In the genomic region with DNA sequence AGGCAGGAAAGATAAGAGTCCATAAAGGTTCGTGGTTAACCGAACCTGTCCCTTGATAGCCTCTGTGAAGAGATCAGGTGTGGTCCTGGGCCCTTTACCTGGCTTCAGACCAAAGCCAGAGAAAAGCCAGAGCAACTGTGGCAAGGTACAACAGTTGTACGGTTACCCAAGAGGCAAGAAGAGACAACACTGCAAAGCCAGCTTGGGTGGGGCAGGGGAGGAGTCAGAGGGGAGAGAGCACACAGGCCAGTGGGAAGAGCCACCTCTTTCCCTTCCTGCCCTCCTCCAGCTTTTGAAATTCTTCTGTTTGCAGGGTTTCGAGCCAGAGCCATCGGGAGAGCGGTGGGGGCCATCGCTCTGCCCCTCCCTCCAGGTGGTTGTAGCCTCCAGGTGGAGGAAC, we compare ENCODE assay signal across 21 mouse cellular contexts.
DNase-seq lines count a peak whose midpoint lies in the region; ATAC-seq and TF ChIP-seq lines count a peak whose summit lies in the region.
"Had no signal": no experiment of that assay in that cellular context is flagged by ENCODE, and none has a peak within 500 bp of the region (broad histone marks: within the 10 kb centered on the region; RNA-seq: fewer than 3 reads in every experiment).

No protein-coding gene starts in this region.

- WGBS in forebrain, embryonic 10.5 days, result 65% methylated on average over 7 of the region's 7 CpGs
- 61% methylated on average over 7 of the region's 7 CpGs for WGBS in forebrain, embryonic 14.5 days
- 48% methylated on average over 7 of the region's 7 CpGs for WGBS in intestine, embryonic 15.5 days
- 25% methylated on average over 7 of the region's 7 CpGs for WGBS in intestine, postnatal 0 days
- 57% methylated on average over 7 of the region's 7 CpGs for WGBS in midbrain, embryonic 15.5 days
- WGBS in midbrain, embryonic 14.5 days, result 66% methylated on average over 7 of the region's 7 CpGs
- WGBS in liver, postnatal 0 days (ENCODE audit: insufficient replicate concordance), result 48% methylated on average over 7 of the region's 7 CpGs

- no peaks in the 10 kb centered on the region for H3K9me3 ChIP-seq in forebrain, embryonic 10.5 days
- no peaks in the 10 kb centered on the region for H3K9me3 ChIP-seq in forebrain, embryonic 14.5 days (replicated peaks; ENCODE audit: control insufficient read depth, low read length)
- H3K9me3 ChIP-seq in intestine, embryonic 15.5 days, result no peaks in the 10 kb centered on the region
- H3K9me3 ChIP-seq in intestine, postnatal 0 days (ENCODE audit: control insufficient read depth), result no peaks in the 10 kb centered on the region
- no peaks in the 10 kb centered on the region for H3K9me3 ChIP-seq in midbrain, embryonic 15.5 days
- H3K9me3 ChIP-seq in midbrain, embryonic 14.5 days (ENCODE audit: control insufficient read depth, low read length), result no peaks in the 10 kb centered on the region
- no peaks in the 10 kb centered on the region for H3K9me3 ChIP-seq in liver, postnatal 0 days (ENCODE audit: low read length)
- H3K9me3 ChIP-seq: limb, embryonic 15.5 days had no signal

- TF ChIP-seq CTCF in intestine, postnatal 0 days (IDR thresholded peaks at IDR 0.05; ENCODE audit: low read depth), result no peak
- no peak for TF ChIP-seq CTCF in liver, postnatal 0 days (IDR thresholded peaks at IDR 0.05; ENCODE audit: low read depth)

- peaks cover 23% of the 10 kb centered on the region for H3K27me3 ChIP-seq in forebrain, embryonic 10.5 days (ENCODE audit: poor library complexity, severe bottlenecking)
- no peaks in the 10 kb centered on the region for H3K27me3 ChIP-seq in forebrain, embryonic 14.5 days (replicated peaks; ENCODE audit: control insufficient read depth, insufficient read depth, low read length)
- H3K27me3 ChIP-seq in intestine, embryonic 15.5 days (replicated peaks), result no peaks in the 10 kb centered on the region
- H3K27me3 ChIP-seq in intestine, postnatal 0 days (replicated peaks; ENCODE audit: control insufficient read depth, insufficient read depth, low read length), result no peaks in the 10 kb centered on the region
- H3K27me3 ChIP-seq in midbrain, embryonic 15.5 days (replicated peaks), result no peaks in the 10 kb centered on the region
- H3K27me3 ChIP-seq in midbrain, embryonic 14.5 days (ENCODE audit: control insufficient read depth, insufficient read depth, low read length), result no peaks in the 10 kb centered on the region
- no peaks in the 10 kb centered on the region for H3K27me3 ChIP-seq in liver, postnatal 0 days (ENCODE audit: insufficient read depth, low read length)
- H3K27me3 ChIP-seq: limb, embryonic 15.5 days had no signal

- H3K4me1 ChIP-seq in forebrain, embryonic 10.5 days, result peaks cover 41% of the 10 kb centered on the region
- H3K4me1 ChIP-seq in forebrain, embryonic 14.5 days (ENCODE audit: control insufficient read depth, insufficient read depth, low read length), result no peaks in the 10 kb centered on the region
- peaks cover 19% of the 10 kb centered on the region for H3K4me1 ChIP-seq in intestine, embryonic 15.5 days (replicated peaks)
- H3K4me1 ChIP-seq in intestine, postnatal 0 days (replicated peaks; ENCODE audit: control insufficient read depth, insufficient read depth, low read length), result no peaks in the 10 kb centered on the region
- H3K4me1 ChIP-seq in midbrain, embryonic 15.5 days, result peaks cover 13% of the 10 kb centered on the region
- 0 out of 2 replicates have a peak, but pooled peaks cover 3% of the 10 kb centered on the region for H3K4me1 ChIP-seq in midbrain, embryonic 14.5 days (ENCODE audit: control insufficient read depth, insufficient read depth, low read length)
- no peaks in the 10 kb centered on the region for H3K4me1 ChIP-seq in liver, postnatal 0 days (ENCODE audit: insufficient read depth)

- H3K9ac ChIP-seq in forebrain, embryonic 14.5 days (ENCODE audit: low read length), result no peak overlapping the region
- no peak overlapping the region for H3K9ac ChIP-seq in intestine, embryonic 15.5 days
- no peak overlapping the region for H3K9ac ChIP-seq in intestine, postnatal 0 days (ENCODE audit: low read depth, low read length)
- H3K9ac ChIP-seq in midbrain, embryonic 15.5 days, result no peak overlapping the region
- no peak overlapping the region for H3K9ac ChIP-seq in midbrain, embryonic 14.5 days (replicated peaks; ENCODE audit: low read length)
- H3K9ac ChIP-seq in liver, postnatal 0 days (replicated peaks), result no peak overlapping the region
- H3K9ac ChIP-seq: limb, embryonic 15.5 days had no signal

- ATAC-seq in forebrain, embryonic 14.5 days, result no peak
- peak; percentile 49 for ATAC-seq in intestine, embryonic 15.5 days
- no peak for ATAC-seq in intestine, postnatal 0 days
- no peak for ATAC-seq in midbrain, embryonic 15.5 days (replicated peaks)
- no peak for ATAC-seq in midbrain, embryonic 14.5 days (ENCODE audit: low FRiP score, low TSS enrichment)
- ATAC-seq in liver, postnatal 0 days, result peak; percentile 93
- ATAC-seq: forebrain, embryonic 16.5 days had no signal

- no peak for TF ChIP-seq EP300 in liver, postnatal 0 days (IDR thresholded peaks at IDR 0.05; ENCODE audit: low read depth)

- no peak for DNase-seq in forebrain, embryonic 10.5 days (ENCODE audit: extremely low spot score, low spot score)
- DNase-seq in forebrain, embryonic 14.5 days (ENCODE audit: low spot score), result no peak
- no peak for DNase-seq in midbrain, embryonic 14.5 days
- DNase-seq in liver, postnatal 0 days, result peak; percentile 69
- DNase-seq in testis, postnatal 14 days (ENCODE audit: low spot score), result no peak
- DNase-seq: cerebellum, adult 11-12 months; cerebellum, postnatal 10 days; gastrocnemius, postnatal 25 days; heart, adult 18-20 months; kidney, adult 2 months; right cerebral cortex, postnatal 14 days had no signal

- no peak overlapping the region for H3K4me2 ChIP-seq in forebrain, embryonic 14.5 days (ENCODE audit: low read length)
- H3K4me2 ChIP-seq in intestine, embryonic 15.5 days (replicated peaks), result no peak overlapping the region
- H3K4me2 ChIP-seq in intestine, postnatal 0 days (replicated peaks; ENCODE audit: low read depth), result no peak overlapping the region
- H3K4me2 ChIP-seq in midbrain, embryonic 15.5 days, result no peak overlapping the region
- H3K4me2 ChIP-seq in midbrain, embryonic 14.5 days (ENCODE audit: low read length), result no peak overlapping the region
- H3K4me2 ChIP-seq in liver, postnatal 0 days (ENCODE audit: low read depth, low read length), result no peak overlapping the region
- H3K4me2 ChIP-seq: limb, embryonic 15.5 days had no signal

- no peak overlapping the region for H3K4me3 ChIP-seq in forebrain, embryonic 10.5 days
- no peak overlapping the region for H3K4me3 ChIP-seq in forebrain, embryonic 14.5 days (ENCODE audit: low read depth, low read length)
- no peak overlapping the region for H3K4me3 ChIP-seq in intestine, embryonic 15.5 days (replicated peaks)
- no peak overlapping the region for H3K4me3 ChIP-seq in intestine, postnatal 0 days (ENCODE audit: low read depth, low read length)
- no peak overlapping the region for H3K4me3 ChIP-seq in midbrain, embryonic 15.5 days
- no peak overlapping the region for H3K4me3 ChIP-seq in midbrain, embryonic 14.5 days (replicated peaks; ENCODE audit: low read depth, low read length)
- H3K4me3 ChIP-seq in liver, postnatal 0 days (ENCODE audit: low read depth, low read length), result no peak overlapping the region
- H3K4me3 ChIP-seq: erythroblast, embryonic 14.5 days; left cerebral cortex, adult 2 months; limb, embryonic 15.5 days had no signal

- H3K36me3 ChIP-seq in forebrain, embryonic 10.5 days (replicated peaks), result no peaks in the 10 kb centered on the region
- no peaks in the 10 kb centered on the region for H3K36me3 ChIP-seq in forebrain, embryonic 14.5 days (ENCODE audit: control insufficient read depth, insufficient read depth, low read length)
- H3K36me3 ChIP-seq in intestine, embryonic 15.5 days, result no peaks in the 10 kb centered on the region
- no peaks in the 10 kb centered on the region for H3K36me3 ChIP-seq in intestine, postnatal 0 days (ENCODE audit: control insufficient read depth, insufficient read depth)
- no peaks in the 10 kb centered on the region for H3K36me3 ChIP-seq in midbrain, embryonic 15.5 days (replicated peaks)
- H3K36me3 ChIP-seq in midbrain, embryonic 14.5 days (ENCODE audit: control insufficient read depth, insufficient read depth, low read length), result no peaks in the 10 kb centered on the region
- H3K36me3 ChIP-seq in liver, postnatal 0 days (replicated peaks; ENCODE audit: insufficient read depth, low read length), result no peaks in the 10 kb centered on the region
- H3K36me3 ChIP-seq: limb, embryonic 15.5 days had no signal

- peak overlapping the region; percentile 48; the same call in 1 of the 2 replicates for H3K27ac ChIP-seq in forebrain, embryonic 10.5 days
- H3K27ac ChIP-seq in forebrain, embryonic 14.5 days (ENCODE audit: low read depth, low read length), result no peak overlapping the region
- H3K27ac ChIP-seq in intestine, embryonic 15.5 days, result no peak overlapping the region
- no peak overlapping the region for H3K27ac ChIP-seq in intestine, postnatal 0 days (ENCODE audit: low read depth, low read length)
- H3K27ac ChIP-seq in midbrain, embryonic 15.5 days, result 0 out of 2 replicates have a peak overlapping the region, but pooled peaks have one; percentile 2
- H3K27ac ChIP-seq in midbrain, embryonic 14.5 days (replicated peaks; ENCODE audit: low read depth, low read length), result no peak overlapping the region
- no peak overlapping the region for H3K27ac ChIP-seq in liver, postnatal 0 days (ENCODE audit: low read depth)
- H3K27ac ChIP-seq: kidney, postnatal 0 days; left cerebral cortex, adult 2 months; limb, embryonic 15.5 days; macrophage; stomach, postnatal 0 days had no signal

Comparison
In these comparisons a context has a peak if more than half of its experiments do, and no peak if none do; other contexts are left out.
1. H3K27ac ChIP-seq: peak in forebrain, embryonic 10.5 days (single experiment) and midbrain, embryonic 15.5 days (single experiment); none in forebrain, embryonic 14.5 days (single experiment), intestine, embryonic 15.5 days (single experiment), intestine, postnatal 0 days (single experiment), midbrain, embryonic 14.5 days (single experiment) and liver, postnatal 0 days (single experiment).
2. ATAC-seq: peak in intestine, embryonic 15.5 days (single experiment) and liver, postnatal 0 days (single experiment); none in forebrain, embryonic 14.5 days (single experiment), intestine, postnatal 0 days (single experiment), midbrain, embryonic 15.5 days (single experiment) and midbrain, embryonic 14.5 days (single experiment).